Comparison of ENCODE assay signal across 31 mouse cellular contexts in genomic region chr1:59313154-59313940, GRCm38 (mm10). TPM values are rescaled to one million over a fixed set of nuclear protein-coding genes. Genes with fewer than 3 reads are reported as not detected.
DNase-seq lines count a peak whose midpoint lies in the region; ATAC-seq and TF ChIP-seq lines count a peak whose summit lies in the region.
"Had no signal": no experiment of that assay in that cellular context is flagged by ENCODE, and none has a peak within 500 bp of the region (broad histone marks: within the 10 kb centered on the region; RNA-seq: fewer than 3 reads in every experiment).

No protein-coding gene starts in this region.

- WGBS in forebrain, embryonic 14.5 days: 81% methylated on average over 8 of the region's 8 CpGs
- 85% methylated on average over 8 of the region's 8 CpGs for WGBS in forebrain, embryonic 10.5 days
- WGBS in hindbrain, postnatal 0 days: 69% methylated on average over 8 of the region's 8 CpGs
- 86% methylated on average over 8 of the region's 8 CpGs for WGBS in hindbrain, embryonic 11.5 days

- TF ChIP-seq CTCF in hindbrain, postnatal 0 days (IDR thresholded peaks at IDR 0.05; ENCODE audit: low read depth): no peak

- H3K27me3 ChIP-seq in forebrain, embryonic 14.5 days (replicated peaks; ENCODE audit: control insufficient read depth, insufficient read depth, low read length): peaks cover 6% of the 10 kb centered on the region; the same call in 1 of the 2 replicates
- H3K27me3 ChIP-seq in forebrain, embryonic 10.5 days (ENCODE audit: poor library complexity, severe bottlenecking): peaks cover 72% of the 10 kb centered on the region
- no peaks in the 10 kb centered on the region for H3K27me3 ChIP-seq in hindbrain, postnatal 0 days (ENCODE audit: insufficient read depth, low read length)
- no peaks in the 10 kb centered on the region for H3K27me3 ChIP-seq in hindbrain, embryonic 11.5 days (ENCODE audit: control insufficient read depth, insufficient read depth, low read length)
- H3K27me3 ChIP-seq: embryonic facial prominence, embryonic 15.5 days; kidney, embryonic 15.5 days; stomach, embryonic 15.5 days had no signal

- H3K4me3 ChIP-seq in forebrain, embryonic 14.5 days (ENCODE audit: low read depth, low read length): no peak overlapping the region
- H3K4me3 ChIP-seq in forebrain, embryonic 10.5 days: no peak overlapping the region
- H3K4me3 ChIP-seq in hindbrain, postnatal 0 days (ENCODE audit: low read length): no peak overlapping the region
- H3K4me3 ChIP-seq in hindbrain, embryonic 11.5 days (ENCODE audit: low read depth, low read length): no peak overlapping the region
- H3K4me3 ChIP-seq: embryonic facial prominence, embryonic 10.5 days; embryonic facial prominence, embryonic 15.5 days; forebrain, embryonic 13.5 days; gastrocnemius, adult 2 months; heart, adult 2 months; heart, embryonic 12.5 days; kidney, embryonic 15.5 days; limb, embryonic 13.5 days; megakaryocyte, embryonic 14.5 days; midbrain, embryonic 15.5 days; stomach, embryonic 15.5 days had no signal

- no peak for DNase-seq in forebrain, embryonic 14.5 days (ENCODE audit: low spot score)
- DNase-seq in forebrain, embryonic 10.5 days (ENCODE audit: extremely low spot score, low spot score): no peak
- DNase-seq in hindbrain, postnatal 0 days (ENCODE audit: low spot score): no peak
- no peak for DNase-seq in hindbrain, embryonic 11.5 days (ENCODE audit: low spot score)
- DNase-seq in cerebellum, adult 9-11 months: peak; percentile 58
- peak; percentile 48 to 68 for DNase-seq in cerebellum, postnatal 10 days
- DNase-seq: adrenal gland, adult 2 months; B cell, adult 2 months; gastrocnemius, adult 2 months; gastrocnemius, postnatal 36 days; heart, adult 2 months; kidney, adult 11 months; kidney, postnatal 25 days; lung, postnatal 36 days; right cerebral cortex, postnatal 25 days had no signal

- 0 out of 2 replicates have a peak overlapping the region, but pooled peaks have one; percentile 6 for H3K27ac ChIP-seq in forebrain, embryonic 14.5 days (ENCODE audit: low read depth, low read length)
- no peak overlapping the region for H3K27ac ChIP-seq in forebrain, embryonic 10.5 days
- peak overlapping the region; percentile 77 for H3K27ac ChIP-seq in hindbrain, postnatal 0 days
- H3K27ac ChIP-seq in hindbrain, embryonic 11.5 days (ENCODE audit: low read depth, low read length): no peak overlapping the region
- H3K27ac ChIP-seq: embryonic facial prominence, embryonic 15.5 days; forebrain, embryonic 13.5 days; gastrocnemius, adult 2 months; heart, adult 2 months; limb, embryonic 13.5 days; stomach, embryonic 15.5 days had no signal

- H3K9me3 ChIP-seq in forebrain, embryonic 14.5 days (replicated peaks; ENCODE audit: control insufficient read depth, low read length): no peaks in the 10 kb centered on the region
- H3K9me3 ChIP-seq in forebrain, embryonic 10.5 days: no peaks in the 10 kb centered on the region
- H3K9me3 ChIP-seq in hindbrain, postnatal 0 days (ENCODE audit: low read length): no peaks in the 10 kb centered on the region
- no peaks in the 10 kb centered on the region for H3K9me3 ChIP-seq in hindbrain, embryonic 11.5 days (ENCODE audit: control insufficient read depth, low read length)
- H3K9me3 ChIP-seq: embryonic facial prominence, embryonic 10.5 days; embryonic facial prominence, embryonic 15.5 days; forebrain, embryonic 13.5 days; heart, embryonic 12.5 days; kidney, embryonic 15.5 days; limb, embryonic 13.5 days; megakaryocyte, embryonic 14.5 days; midbrain, embryonic 15.5 days; stomach, embryonic 15.5 days had no signal

- no peak for ATAC-seq in forebrain, embryonic 14.5 days
- no peak for ATAC-seq in hindbrain, postnatal 0 days
- no peak for ATAC-seq in hindbrain, embryonic 11.5 days (ENCODE audit: low FRiP score)
- ATAC-seq: inflammation-experienced regulatory T-cells, adult 6 months; midbrain, embryonic 15.5 days had no signal

- H3K4me1 ChIP-seq in forebrain, embryonic 14.5 days (ENCODE audit: control insufficient read depth, insufficient read depth, low read length): peaks cover 28% of the 10 kb centered on the region
- peaks cover 81% of the 10 kb centered on the region for H3K4me1 ChIP-seq in forebrain, embryonic 10.5 days
- H3K4me1 ChIP-seq in hindbrain, postnatal 0 days (ENCODE audit: insufficient read depth, low read length): peaks cover 6% of the 10 kb centered on the region; the same call in 1 of the 2 replicates
- H3K4me1 ChIP-seq in hindbrain, embryonic 11.5 days (replicated peaks; ENCODE audit: control insufficient read depth, insufficient read depth, low read length): peaks cover 9% of the 10 kb centered on the region

- no peak overlapping the region for H3K9ac ChIP-seq in forebrain, embryonic 14.5 days (ENCODE audit: low read length)
- no peak overlapping the region for H3K9ac ChIP-seq in hindbrain, postnatal 0 days (replicated peaks; ENCODE audit: low read length)
- H3K9ac ChIP-seq in hindbrain, embryonic 11.5 days (ENCODE audit: low read depth, low read length): no peak overlapping the region
- H3K9ac ChIP-seq: embryonic facial prominence, embryonic 15.5 days; forebrain, embryonic 13.5 days; heart, embryonic 12.5 days; kidney, embryonic 15.5 days; limb, embryonic 13.5 days; midbrain, embryonic 15.5 days; stomach, embryonic 15.5 days had no signal

- H3K36me3 ChIP-seq in forebrain, embryonic 14.5 days (ENCODE audit: control insufficient read depth, insufficient read depth, low read length): no peaks in the 10 kb centered on the region
- no peaks in the 10 kb centered on the region for H3K36me3 ChIP-seq in forebrain, embryonic 10.5 days (replicated peaks)
- H3K36me3 ChIP-seq in hindbrain, postnatal 0 days (ENCODE audit: insufficient read depth, low read length): no peaks in the 10 kb centered on the region
- no peaks in the 10 kb centered on the region for H3K36me3 ChIP-seq in hindbrain, embryonic 11.5 days (ENCODE audit: control insufficient read depth, insufficient read depth, low read length)
- H3K36me3 ChIP-seq: embryonic facial prominence, embryonic 10.5 days; embryonic facial prominence, embryonic 15.5 days; heart, embryonic 12.5 days; kidney, embryonic 15.5 days; limb, embryonic 13.5 days; midbrain, embryonic 15.5 days; stomach, embryonic 15.5 days had no signal

- H3K4me2 ChIP-seq in forebrain, embryonic 14.5 days (ENCODE audit: low read length): no peak overlapping the region
- H3K4me2 ChIP-seq in hindbrain, postnatal 0 days (ENCODE audit: low read depth, low read length): no peak overlapping the region
- no peak overlapping the region for H3K4me2 ChIP-seq in hindbrain, embryonic 11.5 days (replicated peaks; ENCODE audit: low read depth, low read length)
- H3K4me2 ChIP-seq: embryonic facial prominence, embryonic 15.5 days; forebrain, embryonic 13.5 days; heart, embryonic 12.5 days; kidney, embryonic 15.5 days; limb, embryonic 13.5 days; liver, embryonic 11.5 days; midbrain, embryonic 15.5 days; stomach, embryonic 15.5 days had no signal

RNA-seq across cellular contexts. Expression of gene Cdk15, which starts 56.6 kb away (rescaled TPM):
- polyA plus RNA-seq in forebrain, embryonic 14.5 days (2014; fragmentation: Nextera tagmentation; extraction: Ambion mirVana): 0.28 and 0.30 TPM in 2 replicates
- polyA plus RNA-seq in forebrain, embryonic 10.5 days (2016; fragmentation: Nextera tagmentation; extraction: Ambion mirVana): 0.29 and 0.73 TPM in 2 replicates
- total RNA-seq in hindbrain, postnatal 0 days (2014; rRNA removed): 1.3 TPM in 2 replicates
- 1.5 and 1.8 TPM in 2 replicates for polyA plus RNA-seq in hindbrain, postnatal 0 days (2015; fragmentation: Nextera tagmentation; extraction: Ambion mirVana)
- polyA plus RNA-seq in hindbrain, embryonic 11.5 days (2014; fragmentation: Nextera tagmentation; extraction: Ambion mirVana): 1.1 and 1.8 TPM in 2 replicates
- total RNA-seq: adrenal gland, adult 2 months; gastrocnemius, postnatal 36 days; hematopoietic stem cell, adult 5-6 weeks; neutrophil, adult 5-6 weeks had no signal
- polyA plus RNA-seq: adrenal gland, adult 2 months; heart, adult 2 months; heart, postnatal 0 days; inflammation-experienced regulatory T-cells, adult 6 months; liver, embryonic 16.5 days; lung, embryonic 16.5 days had no signal

Comparison
In these comparisons a context has a peak if more than half of its experiments do, and no peak if none do; other contexts are left out.
1. H3K27ac ChIP-seq: peak in forebrain, embryonic 14.5 days (single experiment) and hindbrain, postnatal 0 days (single experiment); none in forebrain, embryonic 10.5 days (single experiment) and hindbrain, embryonic 11.5 days (single experiment).
2. DNase-seq: peak in cerebellum, adult 9-11 months (single experiment) and cerebellum, postnatal 10 days (2 of 2); none in forebrain, embryonic 14.5 days (single experiment), forebrain, embryonic 10.5 days (single experiment), hindbrain, postnatal 0 days (single experiment) and hindbrain, embryonic 11.5 days (single experiment).